Mouse (Mus musculus): ENCODE measurements around the gene Sptb. TPM values are rescaled to one million over a fixed set of nuclear protein-coding genes. Genes with fewer than 3 reads are reported as not detected.

Sptb gene
- polyA plus RNA-seq, 1 experiment from 2014 or later = 15.7 TPM

DNA sequence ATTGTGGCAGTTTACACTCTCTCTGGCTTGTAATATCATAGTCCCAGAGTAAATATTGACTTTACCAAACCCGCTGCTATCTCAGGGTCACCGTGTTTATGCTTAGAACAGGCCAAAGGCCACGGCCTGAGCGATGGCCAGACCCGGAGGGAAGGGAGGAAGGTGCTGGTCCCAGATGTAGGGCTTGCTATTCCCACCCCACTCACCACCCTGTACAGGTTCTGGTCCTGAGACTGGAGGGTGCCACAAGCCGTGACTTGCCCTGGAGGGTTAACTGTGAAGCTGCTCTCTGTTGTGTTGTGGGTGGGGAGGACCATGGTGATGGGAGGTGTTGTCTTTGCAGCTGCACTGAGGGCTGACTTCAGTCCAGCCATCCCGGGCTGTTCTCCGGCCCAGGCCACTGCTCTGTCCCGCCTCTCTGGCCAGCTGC lies 174.9 kb downstream of the Sptb start:
- peak overlapping the region; percentile 54 for H3K9ac ChIP-seq (ENCODE audit: low read depth, low read length)
- peak overlapping the region; percentile 74 for H3K4me2 ChIP-seq
- peaks cover 41% of the 10 kb centered on the region for H3K4me1 ChIP-seq (ENCODE audit: control insufficient read depth, insufficient read depth, low read length)
- peak overlapping the region; percentile 46; the same call in 1 of the 2 replicates for H3K27ac ChIP-seq (ENCODE audit: low read depth, low read length)
- no peaks in the 10 kb centered on the region for H3K9me3 ChIP-seq (replicated peaks; ENCODE audit: control insufficient read depth, low read length)
- no peak for ATAC-seq (replicated peaks; ENCODE audit: insufficient number of reproducible peaks, low FRiP score, low TSS enrichment)
- 20% methylated on average over 9 of the region's 9 CpGs for WGBS (ENCODE audit: insufficient replicate concordance)
- no peaks in the 10 kb centered on the region for H3K36me3 ChIP-seq (ENCODE audit: control insufficient read depth, insufficient read depth, low read length)
- peaks cover 26% of the 10 kb centered on the region for H3K27me3 ChIP-seq (ENCODE audit: control insufficient read depth, insufficient read depth, low read length)
- peak overlapping the region; percentile 70 for H3K4me3 ChIP-seq (ENCODE audit: low read depth, low read length)

DNA sequence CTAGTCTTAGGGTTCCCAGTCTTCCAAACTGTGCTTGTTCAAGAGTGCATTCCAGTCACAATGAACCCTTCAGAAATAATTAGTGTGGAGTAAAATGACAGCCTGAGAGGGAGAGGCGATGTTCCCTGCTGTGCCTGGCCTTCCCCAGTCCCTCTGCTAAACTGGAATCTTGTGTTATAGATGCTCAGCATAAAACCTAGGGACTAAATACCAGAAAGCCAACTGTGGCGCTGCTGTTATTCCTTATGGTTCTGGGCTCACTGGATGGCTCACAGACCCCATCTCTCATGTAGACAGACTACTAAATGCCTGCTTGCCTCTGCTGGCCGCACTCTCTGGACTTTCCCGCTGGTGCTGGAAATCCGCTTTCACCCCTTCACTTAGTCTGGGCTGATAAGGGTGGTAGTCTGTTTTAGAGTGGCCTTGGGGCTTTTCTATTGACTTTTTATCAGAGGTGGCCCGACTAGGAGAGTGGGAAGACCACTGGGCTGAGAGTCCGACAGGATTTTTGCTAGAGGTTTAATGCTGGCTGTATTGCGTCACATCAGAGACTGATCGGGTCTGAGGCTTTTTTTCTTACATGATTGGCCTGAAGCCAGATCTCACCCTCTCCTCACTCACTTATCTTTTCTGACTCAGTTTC lies 175.6 kb downstream of the Sptb start:
- H3K4me2 ChIP-seq = peak overlapping the region; percentile 74
- H3K4me3 ChIP-seq (ENCODE audit: low read depth, low read length) = peak overlapping the region; percentile 70
- H3K9ac ChIP-seq (ENCODE audit: low read depth, low read length) = peak overlapping the region; percentile 69
- H3K36me3 ChIP-seq (ENCODE audit: control insufficient read depth, insufficient read depth, low read length) = no peaks in the 10 kb centered on the region
- H3K27me3 ChIP-seq (ENCODE audit: control insufficient read depth, insufficient read depth, low read length) = peaks cover 29% of the 10 kb centered on the region
- peak overlapping the region; percentile 10; the same call in 1 of the 2 replicates for H3K27ac ChIP-seq (ENCODE audit: low read depth, low read length)
- H3K9me3 ChIP-seq (replicated peaks; ENCODE audit: control insufficient read depth, low read length) = no peaks in the 10 kb centered on the region
- H3K4me1 ChIP-seq (ENCODE audit: control insufficient read depth, insufficient read depth, low read length) = peaks cover 41% of the 10 kb centered on the region
- WGBS (ENCODE audit: insufficient replicate concordance) = 6% methylated on average over 9 of the region's 9 CpGs
- no peak for ATAC-seq (replicated peaks; ENCODE audit: insufficient number of reproducible peaks, low FRiP score, low TSS enrichment)

DNA sequence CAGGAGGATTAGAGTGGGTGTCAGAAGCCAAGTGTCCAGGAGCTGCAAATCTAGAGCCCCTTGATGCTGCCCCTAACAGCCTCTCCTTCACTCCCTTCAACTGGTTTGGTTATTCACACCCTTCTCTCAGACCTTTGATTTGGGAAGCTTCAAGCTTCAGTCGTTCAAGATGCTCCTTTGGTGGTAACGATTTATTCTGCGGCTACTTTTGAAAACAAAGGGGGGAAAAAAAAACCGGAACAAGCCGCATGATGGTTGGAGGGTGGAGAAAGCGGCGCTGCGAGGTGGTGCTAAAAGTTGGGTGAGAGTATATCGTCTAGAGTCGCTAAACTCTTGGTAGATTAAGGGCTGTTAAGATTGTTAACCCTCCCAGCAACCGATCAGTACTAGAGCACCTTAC lies 176.1 kb downstream of the Sptb start:
- no peak for ATAC-seq (replicated peaks; ENCODE audit: insufficient number of reproducible peaks, low FRiP score, low TSS enrichment)
- H3K4me2 ChIP-seq = peak overlapping the region; percentile 74
- peaks cover 41% of the 10 kb centered on the region for H3K4me1 ChIP-seq (ENCODE audit: control insufficient read depth, insufficient read depth, low read length)
- peak overlapping the region; percentile 70 for H3K4me3 ChIP-seq (ENCODE audit: low read depth, low read length)
- 2% methylated on average over 11 of the region's 11 CpGs for WGBS (ENCODE audit: insufficient replicate concordance)
- peak overlapping the region; percentile 60 for H3K27ac ChIP-seq (ENCODE audit: low read depth, low read length)
- H3K9me3 ChIP-seq (replicated peaks; ENCODE audit: control insufficient read depth, low read length) = no peaks in the 10 kb centered on the region
- H3K27me3 ChIP-seq (ENCODE audit: control insufficient read depth, insufficient read depth, low read length) = peaks cover 29% of the 10 kb centered on the region
- H3K36me3 ChIP-seq (ENCODE audit: control insufficient read depth, insufficient read depth, low read length) = no peaks in the 10 kb centered on the region
- peak overlapping the region; percentile 69 for H3K9ac ChIP-seq (ENCODE audit: low read depth, low read length)

DNA sequence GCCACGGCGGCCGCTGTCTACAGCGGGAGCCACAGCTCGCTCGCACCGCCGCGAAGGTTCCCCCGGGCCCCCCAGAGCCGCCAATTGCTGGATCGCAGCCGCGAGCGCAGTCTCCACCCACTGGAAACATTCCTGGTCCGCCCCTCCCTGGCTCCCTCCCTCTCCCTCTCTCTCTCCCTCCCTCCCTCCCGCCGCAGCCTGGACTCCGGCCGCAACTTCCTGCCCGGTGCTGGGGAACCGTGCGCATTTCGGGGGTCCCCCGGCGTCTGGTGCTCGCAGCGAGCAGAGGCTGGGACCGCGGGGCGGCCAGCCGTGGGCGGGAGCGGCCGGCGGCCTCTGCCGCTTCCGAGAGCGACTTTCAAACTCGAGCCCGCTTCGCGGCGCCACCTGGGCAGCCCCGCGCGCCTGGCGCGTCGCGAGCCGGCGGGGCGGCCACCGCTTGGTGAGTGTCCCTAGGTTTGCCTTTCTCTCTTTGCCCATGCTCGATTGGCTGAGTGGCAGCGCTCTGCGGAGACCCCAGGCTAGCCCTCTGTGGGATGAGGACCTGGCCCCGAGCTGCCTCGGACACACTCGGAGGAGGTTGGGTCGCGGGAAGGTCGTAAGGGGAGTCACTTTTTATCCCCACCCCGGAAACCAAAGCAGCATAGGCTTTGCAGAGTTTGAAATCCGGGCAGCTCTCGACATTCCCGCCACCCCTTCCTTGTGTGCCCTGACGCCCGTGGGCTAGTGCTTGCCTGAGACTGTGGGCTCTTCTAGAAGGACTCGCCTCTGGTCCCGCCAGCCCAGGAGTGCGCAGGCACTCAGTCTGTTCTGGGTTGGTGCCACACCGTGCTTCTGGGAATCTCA lies 176.7 kb downstream of the Sptb start:
- Histone ChIP-seq H3K9ac (ENCODE audit: low read depth, low read length) (peak overlapping the region; percentile 69), H3K27ac (ENCODE audit: low read depth, low read length) (peak overlapping the region; percentile 60), H3K36me3 (ENCODE audit: control insufficient read depth, insufficient read depth, low read length) (no peaks in the 10 kb centered on the region), H3K9me3 (replicated peaks; ENCODE audit: control insufficient read depth, low read length) (no peaks in the 10 kb centered on the region), H3K4me2 (peak overlapping the region; percentile 74), H3K4me3 (ENCODE audit: low read depth, low read length) (peak overlapping the region; percentile 70), H3K4me1 (ENCODE audit: control insufficient read depth, insufficient read depth, low read length) (peaks cover 41% of the 10 kb centered on the region), H3K27me3 (ENCODE audit: control insufficient read depth, insufficient read depth, low read length) (peaks cover 29% of the 10 kb centered on the region)
- WGBS (ENCODE audit: insufficient replicate concordance) = under 1% methylated on average over 68 of the region's 74 CpGs
- ATAC-seq (replicated peaks; ENCODE audit: insufficient number of reproducible peaks, low FRiP score, low TSS enrichment) = peak; percentile 82

DNA sequence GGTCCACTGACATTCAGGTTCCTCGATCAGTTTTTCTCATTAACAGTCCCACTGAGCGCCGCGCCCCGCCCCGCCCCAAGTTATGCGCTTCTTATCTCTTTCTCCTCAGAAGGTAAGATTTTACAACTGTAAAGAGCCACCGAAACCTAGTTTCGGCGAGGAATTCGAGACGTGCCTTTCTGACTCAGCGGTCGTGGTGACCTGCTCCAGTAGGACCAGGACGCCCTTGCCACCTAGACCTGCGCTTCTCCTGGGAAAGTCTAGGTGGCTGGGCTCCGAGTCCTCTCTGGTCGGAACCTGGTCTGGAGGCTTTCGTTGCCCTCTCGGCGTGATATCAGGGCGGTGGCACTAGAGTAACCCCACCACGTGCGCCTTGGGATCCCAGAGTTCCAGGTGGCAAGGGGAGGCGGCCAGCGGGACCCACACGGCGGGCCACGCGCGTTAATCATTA lies 177.4 kb downstream of the Sptb start:
- Histone ChIP-seq H3K4me3 (ENCODE audit: low read depth, low read length) (peak overlapping the region; percentile 70), H3K27ac (ENCODE audit: low read depth, low read length) (peak overlapping the region; percentile 60; the same call in 1 of the 2 replicates), H3K4me1 (ENCODE audit: control insufficient read depth, insufficient read depth, low read length) (peaks cover 39% of the 10 kb centered on the region), H3K4me2 (peak overlapping the region; percentile 74), H3K27me3 (ENCODE audit: control insufficient read depth, insufficient read depth, low read length) (peaks cover 29% of the 10 kb centered on the region), H3K9me3 (replicated peaks; ENCODE audit: control insufficient read depth, low read length) (no peaks in the 10 kb centered on the region), H3K36me3 (ENCODE audit: control insufficient read depth, insufficient read depth, low read length) (no peaks in the 10 kb centered on the region), H3K9ac (ENCODE audit: low read depth, low read length) (peak overlapping the region; percentile 69)
- ATAC-seq (replicated peaks; ENCODE audit: insufficient number of reproducible peaks, low FRiP score, low TSS enrichment) = no peak
- WGBS (ENCODE audit: insufficient replicate concordance) = under 1% methylated on average over 31 of the region's 31 CpGs

DNA sequence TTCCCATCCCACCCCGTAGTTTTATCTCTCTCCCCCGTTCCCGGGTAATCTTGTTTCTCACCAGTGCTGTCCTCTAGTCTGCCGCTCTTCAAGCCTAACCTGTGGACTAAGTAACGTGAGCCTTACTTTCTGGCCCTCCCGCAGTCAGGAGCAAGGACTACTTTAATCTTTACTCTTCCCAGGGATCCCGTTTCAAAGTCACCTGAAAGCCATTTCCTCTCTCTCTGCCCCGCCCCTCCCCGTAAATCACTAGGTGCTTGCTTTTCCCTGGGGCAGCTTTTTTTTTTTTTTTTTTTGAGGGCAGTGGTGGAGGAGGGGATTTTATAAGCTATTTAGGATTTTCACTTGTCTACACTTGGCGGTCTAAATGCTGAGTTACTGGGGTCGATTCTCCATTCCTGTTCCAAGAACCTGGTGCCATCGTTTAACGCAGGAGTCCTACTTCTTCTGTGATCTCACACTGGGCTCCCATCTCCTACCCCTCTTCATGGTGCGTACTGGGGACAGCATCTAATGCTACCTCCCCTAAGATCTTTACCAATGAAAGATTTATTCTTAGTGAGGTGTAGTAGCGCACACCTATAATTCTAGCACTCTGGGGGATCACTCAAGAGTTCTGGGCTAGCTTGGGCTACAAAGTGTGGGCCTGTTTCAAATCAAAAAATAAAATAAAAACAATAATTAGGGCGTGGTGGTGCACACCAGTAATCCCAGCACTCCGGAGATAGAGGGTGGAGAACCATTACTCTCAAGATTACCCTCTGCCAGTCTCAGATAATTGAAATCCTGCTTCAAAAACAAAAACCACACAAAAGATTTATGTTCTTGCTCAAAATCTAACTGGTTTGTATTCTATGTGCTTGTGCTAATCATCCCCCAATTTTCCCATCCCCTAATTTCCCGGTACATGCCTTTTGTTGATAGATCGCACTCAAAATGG lies 178.1 kb downstream of the Sptb start:
- no peak overlapping the region for H3K27ac ChIP-seq (ENCODE audit: low read depth, low read length)
- peaks cover 29% of the 10 kb centered on the region for H3K27me3 ChIP-seq (ENCODE audit: control insufficient read depth, insufficient read depth, low read length)
- H3K36me3 ChIP-seq (ENCODE audit: control insufficient read depth, insufficient read depth, low read length) = no peaks in the 10 kb centered on the region
- ATAC-seq (replicated peaks; ENCODE audit: insufficient number of reproducible peaks, low FRiP score, low TSS enrichment) = no peak
- H3K9me3 ChIP-seq (replicated peaks; ENCODE audit: control insufficient read depth, low read length) = no peaks in the 10 kb centered on the region
- WGBS (ENCODE audit: insufficient replicate concordance) = 3% methylated on average over 19 of the region's 19 CpGs
- H3K4me3 ChIP-seq (ENCODE audit: low read depth, low read length) = peak overlapping the region; percentile 70
- H3K9ac ChIP-seq (ENCODE audit: low read depth, low read length) = peak overlapping the region; percentile 69; the same call in 1 of the 2 replicates
- H3K4me2 ChIP-seq = peak overlapping the region; percentile 74
- H3K4me1 ChIP-seq (ENCODE audit: control insufficient read depth, insufficient read depth, low read length) = peaks cover 39% of the 10 kb centered on the region

DNA sequence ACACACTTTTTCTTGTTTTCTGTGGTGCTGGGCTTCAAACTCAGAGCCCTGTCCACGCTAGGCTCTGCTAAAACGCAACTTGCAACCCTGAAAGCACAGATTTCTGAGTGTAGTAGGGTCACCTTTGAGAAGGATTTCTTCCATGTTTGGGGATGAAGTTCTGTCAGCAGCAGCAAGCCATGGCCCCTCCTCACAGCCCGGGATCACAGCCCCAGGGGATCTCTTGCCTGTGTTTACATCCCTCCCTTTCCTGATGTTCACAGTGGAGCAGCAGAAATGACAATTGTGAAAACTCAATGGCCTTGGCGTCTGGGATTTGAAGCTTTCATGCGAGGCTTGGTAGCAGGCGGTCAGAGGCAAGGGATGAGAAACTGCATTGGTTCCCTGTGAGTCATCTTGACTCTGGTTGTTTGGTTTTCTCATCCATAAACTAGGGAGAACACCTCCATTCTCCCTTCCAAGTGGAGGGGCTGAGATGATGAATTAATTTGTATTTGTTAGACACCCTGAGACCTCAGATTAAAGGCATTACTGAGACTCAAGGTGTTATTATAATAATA lies 179.7 kb downstream of the Sptb start, which contains the start of gene Plekhg3:
Gene Plekhg3, plus strand, starts transcription at position 312 of the 560 bp plus-strand sequence.
- Histone ChIP-seq H3K4me3 (ENCODE audit: low read depth, low read length) (no peak within 1 kb of the TSS), H3K4me1 (ENCODE audit: control insufficient read depth, insufficient read depth, low read length) (peaks cover 23% of the 10 kb centered on the region), H3K27ac (ENCODE audit: low read depth, low read length) (no peak within 1 kb of the TSS), H3K9ac (ENCODE audit: low read depth, low read length) (no peak within 1 kb of the TSS), H3K9me3 (replicated peaks; ENCODE audit: control insufficient read depth, low read length) (no peaks in the 10 kb centered on the region), H3K4me2 (peak within 1 kb of the TSS; percentile 74), H3K27me3 (ENCODE audit: control insufficient read depth, insufficient read depth, low read length) (peaks cover 28% of the 10 kb centered on the region), H3K36me3 (ENCODE audit: control insufficient read depth, insufficient read depth, low read length) (no peaks in the 10 kb centered on the region)
- WGBS (ENCODE audit: insufficient replicate concordance) = 37% methylated on average over 6 of the region's 6 CpGs
- ATAC-seq (replicated peaks; ENCODE audit: insufficient number of reproducible peaks, low FRiP score, low TSS enrichment) = no peak
